Mouse (Mus musculus) stomach, embryonic 16.5 days (tissue): Measurements from ENCODE around the gene Arpc5. TPM values are rescaled to one million over a fixed set of nuclear protein-coding genes. Genes with fewer than 3 reads are reported as not detected.

Source experiments
- ATAC-seq: fragments of 200-750 bp; cut with Nextera tagmentation; 2 replicates; pipeline ENCODE4 v1.8.0; 2017; ENCODE audit warnings: moderate number of reproducible peaks, moderate TSS enrichment; ENCODE audit not compliant: insufficient read depth, low FRiP score
- H3K27ac ChIP-seq: fragments of 300-500 bp; sonication (generic); 2 replicates; pipeline ENCODE4 v1.5.1; 2014; ENCODE audit warnings: low read length
- H3K27me3 ChIP-seq: fragments of 300-500 bp; sonication (generic); 2 replicates; pipeline ENCODE4 v1.6.1; 2014; ENCODE audit warnings: low read length, control low read depth, mixed read lengths; ENCODE audit not compliant: control insufficient read depth, insufficient read depth
- H3K36me3 ChIP-seq: fragments of 300-500 bp; sonication (generic); 2 replicates; pipeline ENCODE4 v1.6.1; 2014; ENCODE audit warnings: low read length; ENCODE audit not compliant: control insufficient read depth, insufficient read depth
- H3K4me1 ChIP-seq: fragments of 300-500 bp; sonication (generic); 2 replicates; pipeline ENCODE4 v1.6.1; 2014; ENCODE audit warnings: low read length, control low read depth, mixed read lengths; ENCODE audit not compliant: control insufficient read depth, insufficient read depth
- H3K4me2 ChIP-seq: fragments of 300-500 bp; sonication (generic); 2 replicates; pipeline ENCODE4 v1.6.1; 2014; ENCODE audit warnings: low read depth, low read length, mixed read lengths
- H3K4me3 ChIP-seq: fragments of 300-500 bp; sonication (generic); replicated peaks from 2 replicates; pipeline ENCODE4 v1.5.1; 2014; ENCODE audit warnings: mild to moderate bottlenecking, low read length
- H3K9ac ChIP-seq: fragments of 300-500 bp; sonication (generic); 2 replicates; pipeline ENCODE4 v1.6.1; 2014; ENCODE audit warnings: low read length
- H3K9me3 ChIP-seq: fragments of 300-500 bp; sonication (generic); replicated peaks from 2 replicates; pipeline ENCODE4 v1.6.1; 2016; ENCODE audit warnings: low read length, control low read depth; ENCODE audit not compliant: control insufficient read depth
- WGBS: fragments of 180-500 bp; shearing (Covaris S2); extraction: QIAGEN DNeasy Blood & Tissue Kit; methylation state at CpG from one replicate; pipeline ENCODE4 v1.1.7; 2014; 5-methylcytosine and 5-hydroxymethylcytosine counted together
- polyA plus RNA-seq: library from polyadenylated mRNA; unstranded; fragments of >200 nt; fragmentation: Nextera tagmentation; extraction: Ambion mirVana; gene quantifications from 2 replicates; pipeline ENCODE4 v1.2.1, GENCODE M21; 2015

The Arpc5 gene
- polyA plus RNA-seq, 1 experiment from 2014 or later: 355 TPM

GRCm38 (mm10) chr1:152739374-152739773 is 27.0 kb upstream of the Arpc5 start:
- no peak overlapping the region for H3K4me2 ChIP-seq
- WGBS: 87% methylated on average over 11 of the region's 11 CpGs
- H3K4me3 ChIP-seq: no peak overlapping the region
- no peak overlapping the region for H3K27ac ChIP-seq
- no peaks in the 10 kb centered on the region for H3K27me3 ChIP-seq
- no peaks in the 10 kb centered on the region for H3K9me3 ChIP-seq
- peaks cover 3% of the 10 kb centered on the region; the same call in 1 of the 2 replicates for H3K4me1 ChIP-seq
- no peak for ATAC-seq
- H3K9ac ChIP-seq: no peak overlapping the region
- no peaks in the 10 kb centered on the region for H3K36me3 ChIP-seq

- Histone ChIP-seq H3K4me1 (peaks cover 3% of the 10 kb centered on the region; the same call in 1 of the 2 replicates), H3K27me3 (no peaks in the 10 kb centered on the region), H3K27ac (no peak overlapping the region), H3K9ac (no peak overlapping the region), H3K36me3 (no peaks in the 10 kb centered on the region), H3K9me3 (no peaks in the 10 kb centered on the region), H3K4me2 (no peak overlapping the region), H3K4me3 (no peak overlapping the region)
- WGBS: 50% methylated on average over 15 of the region's 15 CpGs
- no peak for ATAC-seq
Measured at GRCm38 (mm10) chr1:152743095-152743826, 23.1 kb upstream of the Arpc5 start.

GRCm38 (mm10) chr1:152746426-152746825 is 19.9 kb upstream of the Arpc5 start:
- Histone ChIP-seq H3K4me2 (no peak overlapping the region), H3K4me1 (no peaks in the 10 kb centered on the region), H3K27ac (no peak overlapping the region), H3K4me3 (no peak overlapping the region), H3K27me3 (no peaks in the 10 kb centered on the region), H3K9ac (no peak overlapping the region), H3K36me3 (no peaks in the 10 kb centered on the region), H3K9me3 (no peaks in the 10 kb centered on the region)
- WGBS: 8% methylated on average over 5 of the region's 5 CpGs
- peak; percentile 66; the same call in 1 of the 2 replicates for ATAC-seq

GRCm38 (mm10) chr1:152749276-152749675 is 17.1 kb upstream of the Arpc5 start:
- Histone ChIP-seq H3K4me2 (no peak overlapping the region), H3K9ac (no peak overlapping the region), H3K27me3 (no peaks in the 10 kb centered on the region), H3K4me3 (no peak overlapping the region), H3K27ac (no peak overlapping the region), H3K9me3 (no peaks in the 10 kb centered on the region), H3K4me1 (no peaks in the 10 kb centered on the region), H3K36me3 (no peaks in the 10 kb centered on the region)
- ATAC-seq: no peak
- 71% methylated on average over 9 of the region's 9 CpGs for WGBS

- Histone ChIP-seq H3K4me2 (no peak within 1 kb of the TSS), H3K27ac (no peak within 1 kb of the TSS), H3K36me3 (no peaks in the 10 kb centered on the region), H3K4me3 (no peak within 1 kb of the TSS), H3K9me3 (no peaks in the 10 kb centered on the region), H3K27me3 (no peaks in the 10 kb centered on the region), H3K9ac (no peak within 1 kb of the TSS), H3K4me1 (no peaks in the 10 kb centered on the region)
- 66% methylated on average over 13 of the region's 13 CpGs for WGBS
- ATAC-seq: no peak
Measured at GRCm38 (mm10) chr1:152750312-152750965, 15.9 kb upstream of the Arpc5 start, which contains the start of gene Apobec4. Gene Apobec4 (plus strand): TSS chr1:152750551.

- Histone ChIP-seq H3K4me2 (no peak overlapping the region), H3K27me3 (no peaks in the 10 kb centered on the region), H3K9ac (no peak overlapping the region), H3K9me3 (no peaks in the 10 kb centered on the region), H3K4me3 (no peak overlapping the region), H3K27ac (no peak overlapping the region), H3K4me1 (no peaks in the 10 kb centered on the region), H3K36me3 (no peaks in the 10 kb centered on the region)
- 77% methylated on average over 2 of the region's 2 CpGs for WGBS
- no peak for ATAC-seq
Measured at GRCm38 (mm10) chr1:152761791-152762190, 4.6 kb upstream of the Arpc5 start.

GRCm38 (mm10) chr1:152766804-152767748 is 734 bp downstream of the Arpc5 start:
- Histone ChIP-seq H3K27ac (peak overlapping the region; percentile 85), H3K4me2 (peak overlapping the region; percentile 61), H3K9me3 (no peaks in the 10 kb centered on the region), H3K27me3 (no peaks in the 10 kb centered on the region), H3K9ac (peak overlapping the region; percentile 98), H3K4me3 (peak overlapping the region; percentile 97), H3K36me3 (peaks cover 4% of the 10 kb centered on the region; the same call in 1 of the 2 replicates), H3K4me1 (0 out of 2 replicates have a peak, but pooled peaks cover 2% of the 10 kb centered on the region)
- ATAC-seq: peak; percentile 51
- WGBS: under 1% methylated on average over 59 of the region's 60 CpGs

GRCm38 (mm10) chr1:152767749-152768488 is 1.6 kb downstream of the Arpc5 start:
- ATAC-seq: peak; percentile 38
- Histone ChIP-seq H3K36me3 (peaks cover 9% of the 10 kb centered on the region; the same call in 1 of the 2 replicates), H3K27me3 (no peaks in the 10 kb centered on the region), H3K9me3 (no peaks in the 10 kb centered on the region), H3K4me1 (0 out of 2 replicates have a peak, but pooled peaks cover 2% of the 10 kb centered on the region), H3K4me3 (peak overlapping the region; percentile 97), H3K9ac (no peak overlapping the region), H3K27ac (no peak overlapping the region), H3K4me2 (peak overlapping the region; percentile 61)
- 10% methylated on average over 5 of the region's 5 CpGs for WGBS
